Mouse (Mus musculus) brain, embryonic 14.5 days (tissue): ENCODE measurements around the gene Pacs2.

Source experiments
- CTCF ChIP-seq: fragments of 200-500 bp; IDR thresholded peaks from 2 replicates; pipeline ENCODE4 v1.5.1; 2012; ENCODE audit warnings: inconsistent platforms, mild to moderate bottlenecking, moderate library complexity, borderline replicate concordance; ENCODE audit not compliant: insufficient read depth, insufficient read length; ENCODE audit errors: extremely low read depth
- POLR2A ChIP-seq: fragments of 200-500 bp; IDR thresholded peaks from 2 replicates; pipeline ENCODE4 v1.6.1; 2012; ENCODE audit warnings: mild to moderate bottlenecking, inconsistent platforms, borderline replicate concordance; ENCODE audit not compliant: poor library complexity, insufficient read depth, insufficient read length, severe bottlenecking; ENCODE audit errors: extremely low read depth

- TF ChIP-seq POLR2A: no peak
- TF ChIP-seq CTCF: no peak
Observed at GRCm38 (mm10) chr12:113030046-113030445, 15.7 kb downstream of the Pacs2 start.
